Mouse (Mus musculus) G1E (cell line): ENCODE measurements around the gene Arhgap22. TPM values are rescaled to one million over a fixed set of nuclear protein-coding genes. Genes with fewer than 3 reads are reported as not detected.

Experiments
- ATAC-seq: 2 replicates; pipeline ENCODE4 v1.8.0; 2016; ENCODE audit warnings: mild to moderate bottlenecking; ENCODE audit not compliant: insufficient number of reproducible peaks, poor library complexity, low FRiP score, severe bottlenecking; ENCODE audit errors: extremely low read depth
- DNase-seq: peaks from one replicate; pipeline ENCODE4 v3.0.0; 2012; ENCODE audit warnings: low spot score
- H3K27me3 ChIP-seq: 2 replicates; pipeline ENCODE4 v1.6.1; 2012; ENCODE audit warnings: mild to moderate bottlenecking, low read length, inconsistent platforms; ENCODE audit not compliant: insufficient read depth
- H3K36me3 ChIP-seq: replicated peaks from 2 replicates; pipeline ENCODE3; 2012; ENCODE audit warnings: mild to moderate bottlenecking, inconsistent platforms
- H3K4me1 ChIP-seq: 2 replicates; pipeline ENCODE4 v1.6.1; 2012; ENCODE audit warnings: low read depth, low read length, inconsistent platforms, mixed read lengths; ENCODE audit not compliant: insufficient read depth
- H3K4me3 ChIP-seq: 2 replicates; pipeline ENCODE4 v1.5.1; 2012; ENCODE audit warnings: low read depth, mild to moderate bottlenecking, inconsistent platforms, low read length, moderate library complexity, mixed read lengths
- H3K9me3 ChIP-seq: replicated peaks from 2 replicates; pipeline ENCODE4 v1.6.1; 2012; ENCODE audit warnings: inconsistent platforms
- CTCF ChIP-seq: IDR thresholded peaks from 2 replicates; pipeline ENCODE4 v1.5.1; 2012; ENCODE audit warnings: low read depth, low read length, inconsistent platforms, mixed read lengths
- GATA1 ChIP-seq: IDR thresholded peaks from 2 replicates; pipeline ENCODE4 v1.6.1; 2012; ENCODE audit warnings: borderline replicate concordance, low read length, inconsistent platforms, mixed read lengths
- GATA2 ChIP-seq: IDR thresholded peaks from 2 replicates; pipeline ENCODE4 v1.6.1; 2012; ENCODE audit warnings: low read depth, low read length, inconsistent platforms, borderline replicate concordance
- POLR2AphosphoS5 ChIP-seq: IDR thresholded peaks from 2 replicates; pipeline ENCODE4 v1.6.1; 2012; ENCODE audit warnings: low read depth, low read length, inconsistent platforms; ENCODE audit not compliant: insufficient replicate concordance
- TAL1 ChIP-seq: conservative IDR thresholded peaks from 2 replicates; pipeline ENCODE4 v1.6.1; 2012; ENCODE audit warnings: low read depth, low read length, inconsistent platforms, mixed read lengths
- polyA plus RNA-seq: library from polyadenylated mRNA; stranded (reverse); fragments of >175 nt; gene quantifications from 2 replicates; pipeline ENCODE4 v1.2.3, GENCODE M21; 2012
- total RNA-seq, 2 experiments: library from RNA; stranded (forward) in 1 of 2; stranded (reverse) in 1 of 2; fragments of 200-1000 nt in 1 of 2; fragments of >200 nt in 1 of 2; fragmentation: Nextera tagmentation in 1 of 2; gene quantifications; 2 replicates each; pipeline ENCODE4 v1.2.3; 2014 to 2017

The Arhgap22 gene
- total and polyA plus RNA-seq, 3 experiments, result 0.05 TPM; not detected in 2

GRCm38 (mm10) chr14:33210806-33211205 is 3.0 kb upstream of the Arhgap22 start:
- H3K4me1 ChIP-seq, result no peaks in the 10 kb centered on the region
- H3K27me3 ChIP-seq, result no peaks in the 10 kb centered on the region
- no peak for DNase-seq
- TF ChIP-seq GATA1 (no peak), CTCF (no peak), GATA2 (no peak), TAL1 (no peak), POLR2AphosphoS5 (no peak)
- peaks cover 46% of the 10 kb centered on the region for H3K9me3 ChIP-seq
- H3K36me3 ChIP-seq, result no peaks in the 10 kb centered on the region
- H3K4me3 ChIP-seq, result no peak overlapping the region
- ATAC-seq, result no peak

- no peaks in the 10 kb centered on the region for H3K27me3 ChIP-seq
- ATAC-seq (no peak), DNase-seq (no peak)
- no peak overlapping the region for H3K4me3 ChIP-seq
- TF ChIP-seq CTCF (no peak), TAL1 (no peak), GATA2 (no peak), GATA1 (no peak), POLR2AphosphoS5 (no peak)
- peaks cover 49% of the 10 kb centered on the region for H3K9me3 ChIP-seq
- H3K36me3 ChIP-seq, result no peaks in the 10 kb centered on the region
- H3K4me1 ChIP-seq, result no peaks in the 10 kb centered on the region
Observed at GRCm38 (mm10) chr14:33212271-33212957, 1.4 kb upstream of the Arhgap22 start.

- no peak for ATAC-seq
- Histone ChIP-seq H3K36me3 (no peaks in the 10 kb centered on the region), H3K9me3 (peaks cover 50% of the 10 kb centered on the region)
Observed at GRCm38 (mm10) chr14:33212958-33213309, 892 bp upstream of the Arhgap22 start.

GRCm38 (mm10) chr14:33214767-33215128 is 922 bp downstream of the Arhgap22 start:
- ATAC-seq (no peak), DNase-seq (no peak)
- no peaks in the 10 kb centered on the region for H3K27me3 ChIP-seq
- H3K36me3 ChIP-seq, result no peaks in the 10 kb centered on the region
- H3K4me3 ChIP-seq, result no peak overlapping the region
- no peaks in the 10 kb centered on the region for H3K4me1 ChIP-seq
- TF ChIP-seq POLR2AphosphoS5 (no peak), TAL1 (no peak), GATA2 (no peak)
- H3K9me3 ChIP-seq, result peaks cover 47% of the 10 kb centered on the region

More at GRCm38 (mm10) chr14:33212958-33213309, 892 bp upstream of the Arhgap22 start:
- DNase-seq, result no peak
- Histone ChIP-seq H3K27me3 (no peaks in the 10 kb centered on the region), H3K4me1 (no peaks in the 10 kb centered on the region), H3K4me3 (no peak overlapping the region)
- no peak for TF ChIP-seq GATA1
- no peak for TF ChIP-seq CTCF
- no peak for TF ChIP-seq POLR2AphosphoS5
- TF ChIP-seq GATA2, result no peak
- no peak for TF ChIP-seq TAL1

- no peak for ATAC-seq
- DNase-seq, result no peak
- TF ChIP-seq GATA2, result no peak
- Histone ChIP-seq H3K27me3 (no peaks in the 10 kb centered on the region), H3K4me3 (no peak overlapping the region), H3K36me3 (no peaks in the 10 kb centered on the region), H3K4me1 (no peaks in the 10 kb centered on the region), H3K9me3 (peaks cover 44% of the 10 kb centered on the region)
Observed at GRCm38 (mm10) chr14:33215163-33215562, 1.3 kb downstream of the Arhgap22 start.

- no peak for ATAC-seq
Observed at GRCm38 (mm10) chr14:33216343-33217208, 2.8 kb downstream of the Arhgap22 start.

More at GRCm38 (mm10) chr14:33216343-33217208, 2.8 kb downstream of the Arhgap22 start:
- no peaks in the 10 kb centered on the region for H3K27me3 ChIP-seq
- no peak for DNase-seq
- H3K4me1 ChIP-seq, result no peaks in the 10 kb centered on the region
- H3K4me3 ChIP-seq, result no peak overlapping the region
- peaks cover 44% of the 10 kb centered on the region for H3K9me3 ChIP-seq
- H3K36me3 ChIP-seq, result no peaks in the 10 kb centered on the region
- TF ChIP-seq CTCF (no peak), GATA1 (no peak), GATA2 (no peak), TAL1 (no peak)
